Mouse (Mus musculus): Measurements from ENCODE around the gene Gm8362. TPM values are rescaled to one million over a fixed set of nuclear protein-coding genes. Genes with fewer than 3 reads are reported as not detected.
"Not testable (repeated sequence)": the region's sequence is repeated elsewhere in the genome, so short reads cannot be mapped to it uniquely, and the experiment has no call there.

Gm8362 gene
- not detected in 2 replicates for polyA plus RNA-seq (2014; fragmentation: Nextera tagmentation; extraction: Ambion mirVana)

GRCm38 (mm10) chr14:6774311-6774710 lies at the start of gene Gm8362:
Gene Gm8362 (minus strand): TSS chr14:6774411.
- H3K36me3 ChIP-seq (ENCODE audit: control insufficient read depth, insufficient read depth, low read length); DNase-seq (ENCODE audit: low spot score); H3K4me3 ChIP-seq (ENCODE audit: low read depth, low read length); H3K4me2 ChIP-seq (ENCODE audit: low read length); H3K9ac ChIP-seq (ENCODE audit: low read length); H3K27ac ChIP-seq (ENCODE audit: low read depth, low read length); H3K4me1 ChIP-seq (ENCODE audit: control insufficient read depth, insufficient read depth, low read length); H3K9me3 ChIP-seq (replicated peaks; ENCODE audit: control insufficient read depth, low read length); ATAC-seq; H3K27me3 ChIP-seq (replicated peaks; ENCODE audit: control insufficient read depth, insufficient read depth, low read length): not testable (repeated sequence)
- WGBS, result no CpG with 5 or more reads among the region's 1 CpGs

DNA sequence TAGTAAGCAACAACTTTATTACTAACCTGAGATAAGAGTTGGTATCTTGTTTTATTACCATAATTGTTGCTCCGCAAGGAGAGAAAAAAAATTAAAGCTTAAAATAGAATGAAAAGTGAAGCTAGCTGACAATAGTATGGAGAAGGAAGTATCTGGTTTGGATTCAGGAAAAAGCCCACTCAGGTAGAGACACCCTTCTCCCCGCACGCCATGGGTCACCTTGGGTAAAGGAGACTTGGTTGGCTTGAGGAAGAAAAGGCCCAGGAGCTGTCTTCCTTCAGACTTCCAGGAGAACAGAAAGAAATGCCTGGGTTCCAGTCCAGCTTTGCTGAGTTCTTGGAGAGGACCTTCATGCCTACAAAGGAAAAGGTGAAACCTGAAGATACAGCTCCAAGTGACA lies 49.1 kb upstream of the Gm8362 start:
- H3K4me1 ChIP-seq (ENCODE audit: control insufficient read depth, insufficient read depth, low read length); H3K36me3 ChIP-seq (ENCODE audit: control insufficient read depth, insufficient read depth, low read length); H3K9ac ChIP-seq (ENCODE audit: low read length); H3K4me3 ChIP-seq (ENCODE audit: low read depth, low read length); H3K27me3 ChIP-seq (replicated peaks; ENCODE audit: control insufficient read depth, insufficient read depth, low read length); H3K9me3 ChIP-seq (replicated peaks; ENCODE audit: control insufficient read depth, low read length); H3K27ac ChIP-seq (ENCODE audit: low read depth, low read length); H3K4me2 ChIP-seq (ENCODE audit: low read length); DNase-seq (ENCODE audit: low spot score); ATAC-seq: not testable (repeated sequence)
- 97% methylated on average over 3 of the region's 3 CpGs for WGBS

DNA sequence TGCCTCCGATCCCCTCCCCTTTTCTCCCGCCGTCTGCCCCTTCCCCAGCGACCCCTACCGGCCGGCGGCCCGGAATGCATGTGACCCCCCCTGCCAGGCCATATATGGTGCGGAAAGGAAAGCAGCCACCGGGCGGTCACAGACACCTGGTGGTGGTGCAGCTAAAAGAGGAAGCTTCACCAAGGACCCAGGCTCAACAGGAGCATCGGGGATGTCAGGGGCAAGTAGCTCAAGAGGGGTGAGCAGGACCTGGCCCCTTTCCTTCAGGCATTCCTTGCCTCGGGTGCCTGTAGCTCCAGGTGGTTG lies 17.0 kb downstream of the Gm8362 start:
- H3K4me3 ChIP-seq (ENCODE audit: low read depth, low read length), result peak overlapping the region; percentile 34
- not testable (repeated sequence) for H3K9me3 ChIP-seq (replicated peaks; ENCODE audit: control insufficient read depth, low read length); H3K4me1 ChIP-seq (ENCODE audit: control insufficient read depth, insufficient read depth, low read length); H3K36me3 ChIP-seq (ENCODE audit: control insufficient read depth, insufficient read depth, low read length); H3K4me2 ChIP-seq (ENCODE audit: low read length); DNase-seq (ENCODE audit: low spot score); H3K27ac ChIP-seq (ENCODE audit: low read depth, low read length); ATAC-seq; H3K9ac ChIP-seq (ENCODE audit: low read length); H3K27me3 ChIP-seq (replicated peaks; ENCODE audit: control insufficient read depth, insufficient read depth, low read length)
- 3% methylated on average over 4 of the region's 13 CpGs for WGBS

GRCm38 (mm10) chr14:6756384-6757230 lies 17.6 kb downstream of the Gm8362 start:
- peak; percentile 2 for DNase-seq (ENCODE audit: low spot score)
- not testable (repeated sequence) for ATAC-seq; H3K4me1 ChIP-seq (ENCODE audit: control insufficient read depth, insufficient read depth, low read length); H3K27me3 ChIP-seq (replicated peaks; ENCODE audit: control insufficient read depth, insufficient read depth, low read length); H3K27ac ChIP-seq (ENCODE audit: low read depth, low read length); H3K9me3 ChIP-seq (replicated peaks; ENCODE audit: control insufficient read depth, low read length); H3K36me3 ChIP-seq (ENCODE audit: control insufficient read depth, insufficient read depth, low read length)
- Histone ChIP-seq H3K4me2 (ENCODE audit: low read length) (peak overlapping the region; percentile 44), H3K4me3 (ENCODE audit: low read depth, low read length) (peak overlapping the region; percentile 34), H3K9ac (ENCODE audit: low read length) (peak overlapping the region; percentile 53)
- 0% methylated on average over 12 of the region's 67 CpGs for WGBS

DNA sequence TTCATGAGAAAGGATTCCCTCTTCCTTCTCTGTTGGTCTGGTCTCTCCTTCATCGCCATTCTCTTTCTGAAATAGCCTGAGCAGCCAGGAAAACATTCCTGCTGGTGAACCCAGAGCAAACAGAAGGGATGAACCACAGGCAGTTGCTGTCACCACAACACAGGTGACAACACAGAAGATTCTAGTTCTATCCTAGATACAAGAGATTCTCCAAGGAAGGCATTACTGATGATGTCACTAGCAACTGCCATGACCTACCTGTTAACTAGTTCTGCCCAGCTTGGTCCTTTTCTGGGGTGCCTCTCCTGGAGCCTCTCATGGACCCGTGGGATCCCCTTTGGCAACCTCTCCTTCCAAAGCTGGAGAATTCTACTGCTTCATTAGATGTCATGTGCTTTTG lies 32.0 kb downstream of the Gm8362 start, which contains the start of gene Gm3636:
Gene Gm3636 (minus strand): TSS at position 101 of the 400 bp plus-strand sequence.
- not testable (repeated sequence) for H3K4me2 ChIP-seq (ENCODE audit: low read length); H3K27ac ChIP-seq (ENCODE audit: low read depth, low read length); ATAC-seq; H3K9me3 ChIP-seq (replicated peaks; ENCODE audit: control insufficient read depth, low read length); H3K27me3 ChIP-seq (replicated peaks; ENCODE audit: control insufficient read depth, insufficient read depth, low read length); H3K9ac ChIP-seq (ENCODE audit: low read length); DNase-seq (ENCODE audit: low spot score); H3K36me3 ChIP-seq (ENCODE audit: control insufficient read depth, insufficient read depth, low read length); H3K4me3 ChIP-seq (ENCODE audit: low read depth, low read length); H3K4me1 ChIP-seq (ENCODE audit: control insufficient read depth, insufficient read depth, low read length)
- no CpG with 5 or more reads among the region's 2 CpGs for WGBS

DNA sequence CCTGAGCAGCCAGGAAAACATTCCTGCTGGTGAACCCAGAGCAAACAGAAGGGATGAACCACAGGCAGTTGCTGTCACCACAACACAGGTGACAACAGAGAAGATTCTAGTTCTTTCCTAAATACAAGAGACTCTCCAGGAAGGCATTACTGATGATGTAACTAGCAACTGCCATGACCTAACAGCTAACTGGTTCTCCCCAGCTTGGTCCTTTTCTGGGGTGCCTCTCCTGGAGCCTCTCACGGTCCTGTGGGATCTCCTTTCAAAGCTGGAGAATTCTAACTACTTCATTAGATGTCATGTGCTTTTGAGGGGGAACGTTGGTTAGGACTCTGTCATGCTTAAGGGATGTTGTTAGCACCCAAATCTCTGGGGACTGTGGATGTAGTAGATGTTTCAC lies 54.1 kb downstream of the Gm8362 start, which contains the start of gene Gm8050:
Gene Gm8050 (minus strand): TSS at position 101 of the 400 bp plus-strand sequence.
- H3K9ac ChIP-seq (ENCODE audit: low read length); H3K27me3 ChIP-seq (replicated peaks; ENCODE audit: control insufficient read depth, insufficient read depth, low read length); H3K4me1 ChIP-seq (ENCODE audit: control insufficient read depth, insufficient read depth, low read length); H3K9me3 ChIP-seq (replicated peaks; ENCODE audit: control insufficient read depth, low read length); H3K4me3 ChIP-seq (ENCODE audit: low read depth, low read length); ATAC-seq; H3K4me2 ChIP-seq (ENCODE audit: low read length); H3K27ac ChIP-seq (ENCODE audit: low read depth, low read length); H3K36me3 ChIP-seq (ENCODE audit: control insufficient read depth, insufficient read depth, low read length); DNase-seq (ENCODE audit: low spot score): not testable (repeated sequence)
- WGBS, result no CpG with 5 or more reads among the region's 2 CpGs

Other genes starting within 250 kb of the Gm8362 start
- not detected in 2 replicates for gene Gm8356, start 237.1 kb downstream of the Gm8362 start, polyA plus RNA-seq (2014; fragmentation: Nextera tagmentation; extraction: Ambion mirVana)
- 0.33 and 0.39 TPM in 2 replicates for gene Gm3629, start 183.8 kb downstream of the Gm8362 start, polyA plus RNA-seq (2014; fragmentation: Nextera tagmentation; extraction: Ambion mirVana)
- gene Gm3460, start 152.0 kb downstream of the Gm8362 start, polyA plus RNA-seq (2014; fragmentation: Nextera tagmentation; extraction: Ambion mirVana), result not detected in 2 replicates
- not detected in 2 replicates for gene Gm10251, start 90.2 kb downstream of the Gm8362 start, polyA plus RNA-seq (2014; fragmentation: Nextera tagmentation; extraction: Ambion mirVana)
- gene Gm8050, start 54.2 kb downstream of the Gm8362 start, polyA plus RNA-seq (2014; fragmentation: Nextera tagmentation; extraction: Ambion mirVana), result not detected in 2 replicates
- 11.1 and 13.1 TPM in 2 replicates for gene Gm3636, start 32.1 kb downstream of the Gm8362 start, polyA plus RNA-seq (2014; fragmentation: Nextera tagmentation; extraction: Ambion mirVana)
- not detected in 2 replicates for gene Gm3642, start 65.9 kb upstream of the Gm8362 start, polyA plus RNA-seq (2014; fragmentation: Nextera tagmentation; extraction: Ambion mirVana)
- gene Gm3667, start 115.6 kb upstream of the Gm8362 start, polyA plus RNA-seq (2014; fragmentation: Nextera tagmentation; extraction: Ambion mirVana), result 6.6 and 7.6 TPM in 2 replicates
- gene Gm6356, start 199.4 kb upstream of the Gm8362 start, polyA plus RNA-seq (2014; fragmentation: Nextera tagmentation; extraction: Ambion mirVana), result not detected in 2 replicates